Mouse (Mus musculus) CD4-positive, CD25-positive, alpha-beta regulatory T cell, adult 4 months (primary cell): Measurements from ENCODE around the gene Rps21. TPM values are rescaled to one million over a fixed set of nuclear protein-coding genes. Genes with fewer than 3 reads are reported as not detected.
A peak's percentile ranks its signal among the peaks of the same experiment; 100 is the strongest.
"Not testable (repeated sequence)": the region's sequence is repeated elsewhere in the genome, so short reads cannot be mapped to it uniquely, and the experiment has no call there.

Source experiments
- ATAC-seq: one replicate; pipeline ENCODE4 v1.8.0; 2017
- polyA plus RNA-seq, 2 experiments: library from polyadenylated mRNA; unstranded; fragments of 100-300 nt; shearing (Covaris generic); gene quantifications; one replicate each; pipeline ENCODE4 v1.2.1; 2017

The Rps21 gene
- polyA plus RNA-seq, 2 experiments from 2014 or later, result 875 to 1,561 TPM

- ATAC-seq, result no peak
Measured at GRCm38 (mm10) chr2:180230482-180230881, 26.7 kb upstream of the Rps21 start.

- ATAC-seq, result no peak
Measured at GRCm38 (mm10) chr2:180233101-180233904, 23.9 kb upstream of the Rps21 start.

GRCm38 (mm10) chr2:180234353-180234752, 22.8 kb upstream of the Rps21 start:
- ATAC-seq, result no peak

- no peak for ATAC-seq
Measured at GRCm38 (mm10) chr2:180234980-180235379, 22.2 kb upstream of the Rps21 start.

- ATAC-seq, result no peak
Measured at GRCm38 (mm10) chr2:180235788-180236187, 21.4 kb upstream of the Rps21 start.

- no peak for ATAC-seq
Measured at GRCm38 (mm10) chr2:180236500-180236899, 20.7 kb upstream of the Rps21 start.

GRCm38 (mm10) chr2:180236930-180237329, 20.2 kb upstream of the Rps21 start:
- ATAC-seq, result no peak

- ATAC-seq, result no peak
Measured at GRCm38 (mm10) chr2:180237601-180238345, 19.4 kb upstream of the Rps21 start.

- ATAC-seq, result no peak
Measured at GRCm38 (mm10) chr2:180238591-180238990, 18.6 kb upstream of the Rps21 start.

- no peak for ATAC-seq
Measured at GRCm38 (mm10) chr2:180243108-180243507, 14.1 kb upstream of the Rps21 start.

GRCm38 (mm10) chr2:180247916-180248315, 9.3 kb upstream of the Rps21 start:
- ATAC-seq, result peak; percentile 72

- no peak for ATAC-seq
Measured at GRCm38 (mm10) chr2:180248947-180249660, 8.1 kb upstream of the Rps21 start.

GRCm38 (mm10) chr2:180250930-180251611, 6.1 kb upstream of the Rps21 start:
- ATAC-seq, result peak; percentile 87

- no peak for ATAC-seq
Measured at GRCm38 (mm10) chr2:180251838-180252237, 5.3 kb upstream of the Rps21 start.

GRCm38 (mm10) chr2:180254436-180255209, 2.6 kb upstream of the Rps21 start:
- ATAC-seq, result no peak

GRCm38 (mm10) chr2:180255701-180256100, 1.5 kb upstream of the Rps21 start:
- no peak for ATAC-seq

- peak; percentile 32 for ATAC-seq
Measured at GRCm38 (mm10) chr2:180256296-180257000, 729 bp upstream of the Rps21 start.

GRCm38 (mm10) chr2:180257963-180258865, 1.0 kb downstream of the Rps21 start:
- no peak for ATAC-seq

GRCm38 (mm10) chr2:180258951-180259484, 1.8 kb downstream of the Rps21 start:
- ATAC-seq, result not testable (repeated sequence)
